Mouse (Mus musculus): ENCODE measurements at regions not wholly inside any gene's neighbourhood (a gene's known extent, or its start where the extent isn't known, plus 50 kb on each side); places are given as distances from the start of the nearest gene placed in this dataset.

DNA sequence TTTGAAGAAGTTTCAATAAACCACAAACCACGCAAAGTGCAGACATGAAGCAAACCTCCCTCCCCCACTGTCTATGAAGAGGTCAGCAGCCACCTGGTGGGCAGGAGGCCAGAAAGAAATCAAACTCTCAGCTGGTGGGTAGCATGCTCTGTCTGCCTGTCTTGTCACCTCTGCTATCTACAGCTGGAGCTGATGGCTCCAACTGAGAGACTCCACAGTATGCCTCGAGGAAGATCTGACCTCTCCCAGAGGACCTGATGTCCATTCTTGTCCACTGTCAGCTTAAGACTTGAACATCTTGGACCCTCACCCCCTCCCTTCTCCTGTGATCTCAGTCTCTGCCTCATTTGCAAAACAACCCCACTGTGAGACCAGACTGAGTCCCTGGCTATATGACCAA is 585.0 kb upstream of the Cdh11 start:
- no peak for DNase-seq (ENCODE audit: low read depth)

DNA sequence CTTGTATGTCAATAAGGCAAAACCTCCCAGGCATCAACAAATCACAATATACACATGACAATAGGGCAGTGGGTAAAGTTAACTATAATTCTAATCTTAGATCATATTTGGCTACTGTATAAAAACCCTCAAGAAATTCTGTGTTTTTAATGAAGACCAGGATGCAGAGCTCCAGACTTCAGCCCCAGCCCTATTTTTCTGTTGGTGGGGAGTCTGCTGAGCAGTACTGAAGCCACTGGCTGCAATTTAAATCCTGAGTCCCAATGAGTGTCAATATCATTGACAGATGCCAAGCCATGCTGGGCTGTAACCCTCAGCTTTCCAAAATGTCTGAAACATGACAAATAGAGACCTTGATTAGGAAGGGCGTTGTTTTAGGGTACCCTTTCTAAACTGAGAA is 587.6 kb upstream of the Cdh11 start:
- DNase-seq (ENCODE audit: low read depth), result no peak

DNA sequence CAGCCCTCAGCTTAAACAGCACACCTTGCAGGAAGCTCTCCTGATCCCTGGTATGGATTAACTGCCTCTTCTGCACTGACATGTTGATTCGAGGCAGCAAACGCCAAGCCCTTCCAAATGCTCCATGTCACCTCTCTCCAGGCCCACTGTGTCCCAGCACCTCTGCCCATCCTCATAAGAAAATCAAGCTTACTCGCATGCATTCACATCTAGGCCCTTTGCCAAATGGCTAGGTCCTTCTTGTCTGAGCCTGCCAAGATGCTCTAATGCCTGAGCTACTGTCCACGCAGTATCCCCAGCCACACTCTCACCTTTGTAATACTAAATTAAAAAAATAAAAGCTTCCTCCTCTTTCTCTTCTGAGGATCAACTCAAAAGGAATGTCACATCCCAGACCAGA is 588.7 kb upstream of the Cdh11 start:
- no peak for DNase-seq (ENCODE audit: low read depth)

DNA sequence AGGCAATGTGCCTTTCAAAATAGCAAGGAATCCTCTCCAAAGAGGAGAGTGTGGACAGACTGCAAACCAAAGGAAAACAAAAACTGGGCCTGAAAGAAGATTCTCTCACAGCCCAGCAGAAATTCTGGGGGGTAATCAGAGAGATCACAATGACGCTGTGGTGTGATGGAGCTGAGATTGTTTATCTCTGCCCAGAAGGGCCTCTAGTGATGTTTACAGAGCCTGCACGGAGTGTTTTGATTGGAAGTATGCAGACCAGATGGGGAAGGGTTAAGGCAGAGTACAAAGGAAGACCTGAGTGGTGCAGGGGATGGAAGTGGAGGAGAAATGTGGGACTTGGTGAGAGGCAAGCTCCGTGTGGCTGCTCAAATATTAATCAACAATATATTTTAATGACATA is 593.1 kb upstream of the Cdh11 start:
- no peak for DNase-seq (ENCODE audit: low read depth)

DNA sequence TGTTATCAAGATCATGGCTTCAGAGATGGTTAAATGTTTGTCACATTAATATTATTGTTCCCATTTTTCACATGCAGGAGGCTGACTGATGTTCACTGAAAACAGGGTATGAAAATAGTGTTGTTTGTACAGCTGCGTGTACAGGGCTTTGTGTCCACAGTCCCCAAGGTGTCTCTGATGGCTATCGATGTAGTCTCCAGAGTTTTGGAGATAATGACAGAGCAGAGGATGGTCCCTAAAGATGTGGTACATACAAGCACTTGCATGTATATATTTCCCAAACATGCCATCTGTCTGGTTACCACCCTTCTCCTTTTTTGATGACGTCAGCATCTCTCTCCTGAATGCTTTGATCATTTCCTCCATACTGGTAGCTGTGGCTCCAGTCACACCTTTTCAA is 596.1 kb upstream of the Cdh11 start:
- DNase-seq (ENCODE audit: low read depth), result no peak

DNA sequence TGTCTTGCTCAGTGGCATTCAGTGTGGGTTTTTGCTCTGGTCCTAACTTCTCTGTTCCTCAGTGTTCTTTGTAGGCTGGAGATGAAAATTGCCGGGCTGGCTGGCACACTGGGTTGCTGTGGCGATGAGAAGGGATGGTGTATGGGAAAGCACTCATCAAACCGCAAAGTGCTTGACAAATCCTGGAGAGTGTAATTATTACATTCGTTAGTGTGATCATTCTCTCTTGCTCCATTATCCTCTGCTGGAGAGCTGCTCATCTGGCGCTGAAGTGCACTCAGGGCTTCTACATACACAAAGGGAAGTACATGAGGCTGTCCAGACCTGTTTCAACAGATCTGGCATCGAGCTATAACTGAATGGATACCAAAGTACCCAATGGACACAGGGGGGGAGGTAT is 605.9 kb upstream of the Cdh11 start:
- no peak for DNase-seq (ENCODE audit: low read depth)

DNA sequence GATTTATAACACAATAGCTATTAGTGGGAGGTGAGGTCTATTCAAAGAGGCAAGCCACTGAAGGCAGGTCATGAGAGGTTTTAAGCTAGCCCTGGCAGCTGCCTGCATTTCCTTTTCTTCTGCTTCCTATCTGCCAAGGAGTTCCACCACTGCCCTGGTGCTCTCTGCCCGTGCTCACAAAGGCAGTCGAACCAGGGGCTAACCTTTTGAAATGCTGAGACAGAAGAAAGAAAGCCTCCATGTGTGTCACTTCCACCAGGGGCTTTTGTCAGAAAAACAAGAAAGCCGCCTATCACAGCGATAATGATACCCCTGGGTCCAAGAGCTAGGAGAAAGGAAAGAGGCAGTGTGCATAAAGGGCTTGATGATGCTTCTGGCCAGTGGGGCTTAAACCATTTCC is 609.9 kb upstream of the Cdh11 start:
- no peak for DNase-seq (ENCODE audit: low read depth)

DNA sequence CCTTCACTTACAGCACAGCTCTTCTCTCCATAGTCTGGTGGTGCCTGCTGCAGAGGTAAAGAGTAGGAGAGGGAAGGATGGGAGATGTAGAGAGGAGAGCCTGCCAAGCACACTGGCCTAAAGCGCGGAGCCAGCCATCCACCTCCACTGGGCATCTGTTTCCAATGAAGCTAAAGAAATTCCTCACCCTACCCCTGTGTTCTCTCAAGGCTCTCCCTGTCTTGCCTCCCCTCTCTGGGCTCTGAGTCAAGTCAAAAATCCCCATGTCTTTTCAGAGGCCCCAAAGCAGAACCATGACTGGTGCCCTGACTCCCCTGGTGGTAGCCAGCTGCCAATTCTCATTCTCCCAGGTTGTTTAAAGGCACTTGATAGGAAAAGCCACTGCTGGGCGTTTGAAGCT is 612.7 kb upstream of the Cdh11 start:
- DNase-seq (ENCODE audit: low read depth), result no peak

DNA sequence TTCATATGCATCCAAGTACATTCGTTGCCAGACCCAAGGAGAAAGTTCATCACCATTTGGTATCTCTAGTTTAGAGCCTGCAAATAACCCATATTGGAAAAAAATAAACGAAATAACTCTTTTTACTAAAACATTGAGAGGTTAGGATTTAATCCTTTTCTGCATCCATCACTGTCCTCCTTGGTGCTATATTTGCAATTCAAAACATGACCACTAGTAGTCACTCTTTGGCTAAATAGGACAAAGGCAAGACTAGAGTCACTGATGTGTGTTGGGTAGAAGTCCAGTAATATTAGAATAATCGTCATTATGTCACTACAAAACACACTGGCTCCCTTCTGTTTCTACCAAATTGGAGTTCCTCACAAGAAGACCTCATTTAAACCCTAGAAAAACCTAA is 614.0 kb upstream of the Cdh11 start:
- DNase-seq (ENCODE audit: low read depth), result no peak

DNA sequence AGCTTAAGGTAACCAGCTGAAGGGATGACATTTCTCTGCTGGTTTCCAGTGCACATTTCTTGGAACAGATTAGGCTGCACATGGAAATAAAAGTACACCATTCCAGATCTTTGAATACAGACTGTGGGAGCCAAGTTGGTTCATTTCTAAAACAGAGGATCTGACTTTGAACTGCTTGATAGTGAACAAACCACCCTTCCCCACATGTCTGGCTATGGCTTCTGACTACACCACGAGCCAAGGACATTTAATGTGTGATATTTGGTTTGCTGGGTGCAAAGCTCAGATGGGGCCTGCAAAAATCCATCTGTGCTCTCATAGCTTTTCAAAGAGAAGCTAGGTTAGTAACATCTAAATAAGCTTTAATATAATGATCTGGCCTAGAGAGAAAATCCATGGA is 614.7 kb upstream of the Cdh11 start:
- no peak for DNase-seq (ENCODE audit: low read depth)

DNA sequence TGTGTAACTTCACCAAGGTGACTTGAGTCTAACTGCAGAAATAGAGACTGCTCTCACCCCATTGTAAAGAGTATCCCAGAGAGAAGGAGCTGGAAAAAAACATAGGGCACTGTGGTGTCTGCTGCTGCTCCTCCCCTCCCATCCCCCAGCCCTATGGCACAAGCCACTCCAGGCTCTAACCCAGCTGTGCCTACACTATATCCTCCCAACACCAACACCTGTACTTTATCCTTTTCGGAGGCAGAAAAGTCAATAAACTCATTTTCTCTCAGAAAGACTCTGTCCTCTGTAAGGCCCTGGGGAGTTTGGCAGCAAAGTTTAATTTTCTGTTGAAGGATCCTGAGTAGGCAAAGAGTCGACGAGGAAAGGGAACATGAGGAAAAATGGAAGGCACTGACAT is 617.3 kb upstream of the Cdh11 start:
- no peak for DNase-seq (ENCODE audit: low read depth)

DNA sequence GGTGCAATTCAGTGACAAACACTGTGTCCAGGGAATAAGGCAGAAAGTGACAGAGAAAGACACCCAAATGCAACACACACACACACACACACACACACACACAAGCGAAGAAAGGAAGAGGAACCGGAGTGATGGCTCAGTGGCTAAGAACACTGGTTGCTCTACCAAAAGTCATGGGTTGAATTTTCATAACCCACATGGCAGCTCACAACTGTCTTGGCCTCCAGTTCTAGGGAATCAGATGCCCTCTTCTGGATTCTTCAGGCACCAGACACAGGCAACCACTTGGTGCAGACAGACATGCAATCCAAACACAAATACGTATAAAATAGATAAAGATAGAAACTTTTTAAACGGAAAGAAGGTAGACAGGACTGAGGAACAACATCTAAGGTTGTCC is 618.4 kb upstream of the Cdh11 start:
- no peak for DNase-seq (ENCODE audit: low read depth)

DNA sequence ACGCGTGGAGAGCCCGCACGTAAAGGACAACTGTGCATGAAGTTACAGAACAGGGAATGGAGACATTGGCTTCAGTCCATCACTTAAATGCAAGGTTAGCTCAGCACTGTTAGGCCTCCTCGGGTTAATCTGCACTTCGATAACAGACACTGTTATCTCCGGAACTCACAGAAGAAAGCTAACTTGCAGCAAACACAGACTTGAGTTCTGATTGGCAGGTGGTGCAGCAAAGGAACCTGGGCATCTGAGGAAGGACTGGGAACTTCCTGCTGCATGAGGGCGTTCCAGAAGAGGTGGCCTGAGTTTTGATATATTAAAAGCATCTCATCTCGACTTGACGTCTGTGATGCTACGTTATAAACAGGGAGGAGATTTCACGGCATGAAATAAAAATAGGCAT is 620.3 kb upstream of the Cdh11 start:
- no peak for DNase-seq (ENCODE audit: low read depth)

DNA sequence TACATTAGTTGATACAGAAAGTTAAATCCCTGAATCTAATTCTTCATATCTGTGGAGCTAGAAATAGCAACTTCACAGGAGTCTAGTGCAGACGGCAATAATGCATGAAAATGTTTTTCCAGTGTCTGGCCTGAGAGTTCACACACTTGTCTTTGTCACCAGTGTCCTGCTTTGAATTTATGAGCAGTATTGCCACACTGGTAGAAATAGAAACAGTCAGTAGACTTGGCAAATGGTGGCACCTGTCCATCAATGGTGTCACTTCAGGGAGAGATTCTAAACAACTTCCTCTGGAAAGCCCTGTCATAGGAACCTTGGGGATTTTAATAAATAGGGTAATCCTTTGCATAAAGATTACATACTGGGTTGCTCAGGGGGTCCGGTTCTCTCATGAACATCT is 621.5 kb upstream of the Cdh11 start:
- DNase-seq (ENCODE audit: low read depth), result no peak

DNA sequence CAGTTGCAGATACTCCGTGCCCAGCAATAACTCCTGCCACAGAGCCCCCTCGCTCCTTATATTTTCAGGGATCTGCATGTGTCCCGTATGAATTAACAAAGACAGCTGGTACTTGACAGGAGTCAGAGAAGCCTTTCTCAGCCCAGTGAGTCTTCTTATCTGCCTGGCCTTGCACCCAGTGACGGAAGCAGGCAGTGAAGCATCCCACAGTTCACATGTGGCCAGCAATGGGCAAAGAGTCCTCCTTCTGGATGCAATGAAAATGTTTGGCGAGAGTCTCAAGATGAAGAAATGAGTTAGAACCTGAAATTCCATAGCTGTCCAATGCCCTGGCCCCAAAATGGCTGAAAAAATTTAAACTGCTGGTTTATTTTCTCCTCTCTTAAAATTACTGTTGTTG is 622.2 kb upstream of the Cdh11 start:
- no peak for DNase-seq (ENCODE audit: low read depth)

DNA sequence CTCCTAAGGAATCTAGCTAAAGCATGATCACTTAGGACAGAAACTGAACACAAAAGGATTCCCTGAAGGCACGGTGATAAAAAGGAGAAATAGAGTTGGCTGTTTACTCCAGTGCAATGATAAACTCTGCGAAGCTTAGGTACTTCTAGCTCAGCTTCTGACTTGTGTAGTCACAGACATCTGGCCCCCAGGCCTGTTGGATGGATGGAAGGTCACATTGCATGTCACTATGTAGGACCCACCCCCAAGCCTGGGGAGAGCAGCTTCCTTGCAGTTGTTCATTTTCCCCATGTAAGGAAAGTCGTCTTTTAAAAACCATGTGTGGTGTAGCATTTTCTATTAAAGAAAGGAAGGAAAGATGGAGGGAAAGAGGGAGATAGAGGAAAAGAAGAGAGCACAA is 623.0 kb upstream of the Cdh11 start:
- no peak for DNase-seq (ENCODE audit: low read depth)

DNA sequence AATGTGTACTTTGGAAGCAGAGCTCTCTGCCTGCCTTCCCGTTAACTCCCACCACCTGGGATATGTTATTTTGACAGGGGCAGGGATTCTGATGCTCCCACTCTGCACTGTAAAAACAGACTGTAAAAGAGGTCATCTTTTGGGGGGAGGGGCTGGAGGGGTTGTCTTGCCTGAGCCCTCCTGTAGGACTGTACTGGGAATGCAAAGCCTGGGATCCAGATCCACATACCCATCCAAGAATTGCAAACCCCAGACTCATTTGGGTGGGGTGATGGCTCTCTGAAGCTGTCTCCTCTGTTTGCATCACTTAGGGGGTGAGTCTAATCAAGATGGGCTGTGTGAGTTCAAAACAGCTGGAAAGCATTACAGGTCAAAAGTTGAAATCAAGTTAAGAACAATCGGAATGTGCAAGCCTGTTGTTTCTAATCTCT is 623.7 kb upstream of the Cdh11 start:
- no peak for DNase-seq (ENCODE audit: low read depth)

DNA sequence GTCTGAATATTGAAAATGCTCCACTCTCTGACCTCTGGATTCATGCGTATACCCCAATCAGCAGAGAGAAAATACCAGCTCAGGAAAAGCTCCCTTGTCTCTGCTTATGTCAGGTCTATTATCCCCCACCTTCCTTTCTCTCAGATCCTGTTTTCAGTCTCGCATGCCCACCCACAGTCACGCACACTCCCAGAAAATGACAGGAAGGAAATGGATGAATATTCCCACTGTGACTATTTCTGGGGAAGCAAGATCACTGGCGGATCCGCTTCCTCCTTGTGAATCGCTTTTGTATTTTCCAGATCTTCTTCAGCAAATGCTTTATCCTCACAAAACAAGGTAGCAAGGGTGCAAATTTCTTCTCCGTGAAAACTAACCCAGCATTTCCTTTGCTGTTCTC is 627.3 kb upstream of the Cdh11 start:
- no peak for DNase-seq (ENCODE audit: low read depth)

DNA sequence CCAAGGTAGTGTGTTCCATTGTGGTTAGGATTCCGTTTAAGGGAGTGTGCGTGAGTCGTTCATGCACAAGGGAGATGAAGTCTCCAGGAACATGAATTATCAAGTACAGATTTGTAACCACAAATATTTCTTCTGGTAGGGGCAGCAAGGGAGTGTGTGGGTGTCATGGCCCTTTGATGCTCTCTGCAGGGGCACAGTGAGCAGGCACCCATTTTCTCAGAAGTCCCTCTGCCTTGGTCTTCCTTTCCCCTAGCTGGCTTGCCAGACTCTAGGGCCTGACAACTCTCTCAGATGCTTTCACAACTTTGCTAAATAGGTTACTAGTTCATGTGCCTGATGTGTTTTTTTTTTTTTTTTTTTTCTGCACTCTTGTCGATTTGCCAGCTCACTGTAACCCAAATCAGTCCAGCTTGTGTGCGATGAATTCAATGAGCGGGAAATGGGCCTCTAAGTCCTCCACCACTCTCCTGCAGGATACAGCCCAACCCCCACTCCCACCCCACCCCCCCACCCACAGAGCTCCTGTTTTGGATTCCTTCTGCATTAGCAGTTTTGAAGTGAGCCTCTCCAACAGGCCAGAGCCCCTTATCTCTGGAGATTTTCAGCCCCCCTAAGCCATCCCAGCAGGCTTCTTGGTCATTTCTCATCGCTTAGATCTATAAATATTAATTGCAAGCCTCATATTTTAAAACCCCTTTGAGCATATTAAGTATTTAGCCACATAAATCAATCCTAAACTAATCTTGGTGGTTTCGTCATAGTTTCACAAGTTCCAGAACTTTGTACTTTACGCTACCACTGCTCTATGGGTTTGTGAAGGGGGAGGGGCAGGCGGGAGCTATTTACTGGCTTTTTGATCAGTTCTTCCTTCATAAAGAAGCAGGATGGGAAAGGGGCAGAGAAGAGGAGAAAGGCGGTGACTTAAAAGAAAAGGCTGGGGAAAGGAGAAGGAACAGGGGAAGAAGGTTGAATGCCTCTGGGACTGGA is 628.4 kb upstream of the Cdh11 start:
- DNase-seq (ENCODE audit: low read depth), result no peak

DNA sequence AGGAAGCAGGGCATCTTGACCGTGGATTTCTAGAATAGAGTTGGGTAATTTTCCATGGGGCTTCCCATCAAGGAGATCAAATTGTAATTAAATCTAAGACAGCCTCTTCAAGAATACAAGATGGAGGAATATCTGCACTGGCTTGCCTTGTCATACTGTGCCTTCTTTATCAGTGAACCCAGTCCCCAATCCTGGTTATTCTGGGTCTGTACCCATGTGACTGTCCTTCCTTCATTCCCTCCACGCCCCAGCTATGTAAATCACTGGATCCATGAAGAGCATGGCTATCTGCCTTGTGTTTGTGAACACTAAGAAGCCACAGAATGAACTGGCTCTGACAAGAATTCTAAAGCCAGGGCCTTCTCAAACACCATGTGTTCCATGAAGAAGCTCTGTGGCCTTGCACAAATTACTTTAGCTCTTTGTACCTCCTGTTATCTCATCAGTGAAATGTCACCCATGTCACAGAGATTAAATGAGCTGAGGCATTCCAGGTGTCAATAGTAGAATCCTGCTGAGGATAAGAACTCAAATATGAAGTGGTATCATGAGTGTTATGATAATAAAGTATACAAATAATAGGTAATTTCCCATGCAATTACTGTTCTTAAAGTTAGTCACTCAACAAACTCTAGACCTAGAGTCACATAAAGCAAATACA is 637.0 kb upstream of the Cdh11 start:
- DNase-seq (ENCODE audit: low read depth), result no peak

DNA sequence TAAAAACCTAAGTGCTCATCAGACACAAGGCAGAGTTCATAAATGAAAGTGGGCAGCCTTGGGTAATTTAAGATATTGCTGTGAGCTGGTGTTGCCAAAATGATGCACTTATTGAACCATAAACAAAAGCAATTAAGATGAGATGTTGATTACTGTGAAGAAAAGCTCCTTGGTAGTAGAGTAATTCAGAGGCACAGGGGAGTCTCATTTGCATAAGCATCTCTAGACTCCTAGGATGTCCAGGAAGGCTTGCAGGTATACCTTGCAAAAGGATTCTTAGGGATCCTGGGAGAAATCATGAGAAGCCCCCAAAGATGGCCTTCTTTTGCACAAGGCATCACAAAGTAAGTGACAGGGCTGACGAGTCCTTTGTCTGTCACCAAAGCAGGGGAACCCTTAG is 640.5 kb upstream of the Cdh11 start:
- DNase-seq (ENCODE audit: low read depth), result no peak

DNA sequence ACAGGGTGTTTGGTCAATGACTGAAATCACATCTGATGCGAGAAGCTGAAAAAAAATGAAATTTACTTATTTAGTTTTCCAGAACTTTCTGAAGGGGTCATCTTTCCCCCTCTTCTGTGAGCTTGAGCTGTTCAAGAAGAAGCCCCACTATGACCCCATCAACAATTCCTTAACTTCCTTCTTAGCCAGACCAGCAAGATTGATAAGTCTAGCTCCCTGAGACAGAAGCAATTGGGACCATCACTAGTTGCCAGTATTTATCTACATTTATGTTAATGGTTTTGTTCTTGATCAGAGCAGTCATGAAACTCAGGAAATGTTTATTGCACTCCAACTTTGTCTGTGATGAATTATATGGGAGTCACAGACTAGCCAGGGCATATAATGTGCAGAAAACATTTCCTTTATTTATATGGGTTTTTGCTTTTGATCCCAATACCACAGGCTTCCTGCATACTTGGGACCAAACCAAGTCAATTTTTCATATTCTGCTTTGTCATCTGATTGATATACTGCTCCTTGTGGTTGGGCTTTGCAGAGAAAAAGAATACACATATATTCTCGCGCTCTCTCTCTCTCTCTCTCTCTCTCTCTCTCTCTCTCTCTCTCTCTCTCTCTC is 645.5 kb upstream of the Cdh11 start:
- DNase-seq (ENCODE audit: low read depth), result no peak

DNA sequence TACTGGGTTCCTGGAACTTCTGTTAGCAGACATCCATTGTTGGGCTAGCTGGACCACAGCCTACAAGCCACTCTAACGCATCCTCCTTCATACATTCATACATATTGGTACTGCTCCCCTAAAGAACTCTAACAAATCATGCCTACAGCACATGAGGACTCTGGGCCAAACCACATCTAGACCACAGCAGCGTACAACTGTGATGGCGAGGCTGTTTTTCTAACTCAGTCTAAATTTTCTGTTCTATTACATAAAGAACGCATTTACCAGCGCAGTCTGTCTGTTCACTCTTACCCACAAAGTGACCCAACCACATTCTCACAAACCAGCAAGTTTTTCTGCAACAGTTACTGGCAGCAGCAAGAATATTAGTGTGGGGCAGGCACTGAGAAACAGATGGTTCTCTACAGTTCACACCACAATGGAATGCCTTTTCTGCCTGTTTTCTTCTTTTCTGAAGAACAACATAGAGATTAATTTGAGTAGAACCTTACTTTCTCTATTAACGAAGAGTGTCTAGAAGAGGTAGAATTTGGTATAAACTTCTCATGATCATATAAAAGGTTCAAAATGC is 648.2 kb upstream of the Cdh11 start:
- no peak for DNase-seq (ENCODE audit: low read depth)

Data from c-Kit-positive CD71-positive TER-119-negative erythroid progenitor cells, embryonic 14.5 days (primary cell).